Mouse (Mus musculus) embryo, embryonic 9.5 days (tissue): ENCODE results near the gene Ankmy1.

Source experiments
- DNase-seq: peaks from one replicate; pipeline ENCODE4 v3.0.0-alpha.2; 2017; ENCODE audit errors: extremely low spot score

Ankmy1 gene

DNA sequence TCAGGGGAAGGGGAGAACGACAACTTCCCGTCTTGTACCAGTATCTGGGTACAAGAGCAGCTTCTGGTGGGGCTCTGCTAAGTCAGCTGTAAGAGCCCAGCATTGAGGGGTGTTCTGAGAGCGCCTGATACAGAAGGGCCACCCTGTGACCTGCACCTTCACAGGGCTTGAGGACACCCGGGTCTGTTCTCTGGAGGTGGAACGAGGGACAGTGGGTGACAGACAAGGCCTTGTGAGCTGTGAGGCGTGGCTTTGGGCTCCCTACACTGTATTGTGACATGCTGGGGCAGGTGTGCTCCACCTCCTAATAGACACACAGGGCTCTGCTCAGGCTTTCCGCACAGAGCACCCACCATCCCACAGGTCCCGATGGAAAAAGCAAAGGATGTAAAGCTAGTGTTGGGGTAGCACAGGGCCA lies 9.0 kb upstream of the Ankmy1 start:
- no peak for DNase-seq

DNA sequence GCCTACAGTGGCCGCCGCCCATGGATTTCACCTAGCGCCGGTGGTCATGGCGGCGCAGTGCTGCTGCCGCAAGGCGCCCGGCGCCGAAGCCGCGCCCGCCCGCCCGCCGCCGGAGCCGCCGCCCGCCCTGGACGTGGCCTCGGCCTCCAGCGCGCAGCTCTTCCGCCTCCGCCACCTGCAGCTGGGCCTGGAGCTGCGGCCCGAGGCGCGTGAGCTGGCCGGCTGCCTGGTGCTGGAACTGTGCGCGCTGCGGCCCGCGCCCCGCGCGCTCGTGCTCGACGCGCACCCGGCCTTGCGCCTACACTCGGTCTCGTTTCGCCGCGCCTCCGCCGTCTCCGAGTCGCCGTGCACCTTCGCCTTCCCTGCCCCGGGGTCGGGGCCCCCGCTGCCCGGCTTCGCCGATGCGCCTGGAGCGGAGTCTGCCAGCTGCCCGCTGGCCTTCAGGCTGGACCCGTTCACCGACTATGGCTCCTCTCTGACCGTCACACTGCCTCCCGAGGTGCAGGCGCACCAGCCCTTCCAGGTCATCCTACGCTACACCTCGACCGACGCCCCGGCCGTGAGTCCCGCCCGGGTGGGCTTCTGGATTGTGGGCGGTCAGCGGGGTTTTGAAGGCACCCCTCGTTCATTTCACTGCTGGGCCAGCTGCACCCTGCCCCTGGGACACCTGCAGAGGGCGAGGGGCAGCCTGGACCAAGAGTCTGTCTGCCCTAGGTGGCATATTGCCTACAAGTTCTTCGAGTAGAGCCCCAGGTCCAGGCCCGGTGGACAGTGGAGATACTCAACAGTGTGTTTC lies 8.4 kb upstream of the Ankmy1 start:
- DNase-seq = peak; percentile 47

DNA sequence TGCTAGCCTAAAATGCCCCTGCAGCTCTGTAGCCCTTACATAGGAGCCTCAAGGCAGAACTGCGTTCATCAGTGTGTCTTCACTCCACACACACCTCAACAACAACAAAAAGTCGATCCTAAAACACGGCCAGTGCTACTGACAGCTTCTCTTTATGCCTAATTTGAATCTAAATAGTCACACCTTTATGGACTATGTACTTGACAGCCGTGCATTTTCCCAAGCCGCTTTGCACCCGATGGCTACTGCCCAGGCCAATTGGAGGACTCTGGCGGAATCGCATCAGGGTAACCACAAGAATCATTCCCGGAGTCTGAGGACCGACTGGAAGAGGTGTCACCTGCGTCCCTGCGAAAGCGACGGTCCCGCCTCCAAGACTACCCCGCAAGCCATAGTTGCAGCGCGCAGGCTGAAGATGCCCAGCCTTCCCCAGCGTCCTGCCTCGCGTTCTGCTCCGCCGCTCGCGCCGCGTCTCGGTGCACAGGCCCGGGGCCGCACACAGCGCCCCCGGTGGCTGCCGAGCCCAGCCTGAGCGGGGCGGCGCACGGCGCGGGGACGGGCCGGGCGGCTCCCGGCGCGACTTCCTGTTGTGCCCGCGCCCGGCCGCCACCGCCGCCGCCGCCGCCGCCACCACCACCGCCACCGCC lies 7.7 kb upstream of the Ankmy1 start, which contains the start of gene Rnpepl1:
Rnpepl1 (plus strand) TSS at position 545 of the 647 bp plus-strand sequence.
- DNase-seq = peak; percentile 76

DNA sequence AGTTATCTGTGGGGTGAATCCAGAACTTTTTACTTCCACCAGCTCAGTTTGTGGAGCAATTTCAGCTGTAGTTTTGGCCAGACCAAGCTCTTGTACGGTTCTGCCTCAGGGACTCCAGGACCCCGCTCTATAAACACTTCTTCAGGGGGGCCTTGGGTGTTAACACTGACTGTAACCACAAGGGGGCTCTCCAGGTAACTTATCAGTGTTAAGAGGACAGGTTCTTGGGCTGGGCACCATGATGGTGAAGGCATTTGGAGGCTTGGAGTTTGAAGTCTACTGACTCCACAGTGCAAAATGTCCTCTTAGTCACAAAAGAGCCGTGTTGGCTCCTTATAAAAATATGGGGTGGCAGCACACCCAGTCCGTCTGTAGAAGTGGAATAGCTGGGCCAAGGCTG lies 6.4 kb upstream of the Ankmy1 start:
- DNase-seq = peak; percentile 28

DNA sequence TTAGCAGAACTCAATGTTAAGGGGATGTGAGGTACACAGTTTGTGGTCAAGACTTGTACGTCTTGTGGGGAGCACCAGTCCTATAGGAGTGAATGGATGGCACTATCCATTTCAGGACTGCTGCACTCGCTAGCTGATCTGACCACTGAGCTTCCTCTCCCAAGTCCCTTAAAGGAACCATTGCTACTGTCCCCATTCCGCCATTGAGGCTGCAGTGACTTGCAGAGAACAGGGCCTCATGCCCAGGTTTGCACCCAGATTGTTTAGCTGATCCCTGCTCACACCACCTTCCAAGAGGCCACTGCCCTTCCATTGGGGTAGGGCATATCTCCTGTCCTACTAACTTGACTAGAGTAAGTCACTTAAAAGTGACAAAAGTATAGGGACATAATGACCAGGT lies 6.0 kb upstream of the Ankmy1 start:
- DNase-seq = no peak

DNA sequence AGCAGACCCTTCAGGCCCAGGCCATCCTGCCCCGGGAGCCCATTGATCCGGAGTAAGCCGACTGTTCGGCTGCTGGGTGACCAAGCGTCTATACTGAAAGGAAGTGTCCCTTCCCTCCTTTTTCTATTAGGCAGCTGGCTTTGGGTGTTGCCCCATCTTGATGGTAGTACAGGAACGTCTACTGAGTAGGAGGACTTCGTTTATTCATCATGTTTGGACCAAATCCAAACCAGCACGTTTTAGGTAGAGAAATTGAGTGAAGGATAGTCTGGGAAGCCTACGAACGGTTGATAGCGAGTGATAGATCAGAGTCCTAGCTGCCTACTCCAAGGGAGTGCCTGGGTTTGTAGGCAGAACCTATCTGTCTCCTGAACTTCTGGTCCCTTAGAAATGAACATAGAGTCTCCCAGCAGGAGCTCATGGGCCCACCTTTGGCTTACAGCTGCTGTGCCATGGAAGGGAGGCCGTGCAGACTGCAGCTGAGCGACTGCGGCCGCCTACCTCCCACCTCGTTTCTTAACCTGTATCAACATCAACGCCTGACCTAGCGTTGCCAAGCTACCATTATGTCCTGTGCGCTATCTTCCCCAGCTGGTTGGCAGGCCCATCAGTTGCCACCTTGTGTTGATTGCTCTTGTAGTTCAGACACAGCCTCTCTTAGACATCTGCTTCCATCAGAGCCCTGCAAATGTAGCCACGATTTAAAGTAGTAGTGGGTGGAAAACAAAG lies 5.1 kb upstream of the Ankmy1 start:
- DNase-seq = no peak

DNA sequence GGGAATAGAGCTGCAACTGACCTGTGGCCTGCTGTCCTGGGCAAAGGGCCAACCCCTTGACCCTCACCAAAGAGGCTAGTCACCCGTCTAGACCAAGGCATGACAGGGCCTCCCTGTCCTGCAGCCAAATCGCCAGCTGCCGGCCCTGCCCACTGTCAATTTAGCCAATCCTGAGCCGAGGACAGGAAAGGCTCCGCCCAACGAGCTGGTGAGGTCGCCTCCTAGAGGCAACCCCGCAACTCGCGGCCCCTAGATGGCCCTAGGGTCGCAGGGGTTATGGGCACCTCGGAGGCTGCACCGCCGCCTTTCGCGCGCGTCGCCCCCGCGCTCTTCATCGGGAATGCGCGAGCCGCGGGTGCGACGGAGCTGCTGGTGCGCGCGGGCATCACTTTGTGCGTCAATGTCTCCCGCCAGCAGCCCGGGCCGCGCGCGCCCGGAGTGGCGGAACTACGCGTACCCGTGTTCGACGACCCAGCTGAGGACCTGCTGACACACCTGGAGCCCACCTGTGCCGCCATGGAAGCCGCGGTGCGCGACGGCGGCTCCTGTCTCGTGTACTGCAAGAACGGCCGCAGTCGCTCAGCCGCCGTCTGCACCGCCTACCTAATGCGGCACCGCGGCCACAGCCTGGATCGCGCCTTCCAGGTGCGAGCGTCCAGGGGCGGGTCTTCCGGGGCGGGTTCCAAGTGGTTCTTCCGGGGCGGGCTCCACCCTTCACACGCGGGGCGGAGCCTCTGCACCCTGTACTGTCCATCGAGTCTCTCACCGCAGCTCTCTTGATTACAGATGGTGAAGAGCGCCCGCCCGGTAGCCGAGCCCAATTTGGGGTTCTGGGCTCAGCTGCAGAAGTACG lies 4.3 kb upstream of the Ankmy1 start, which contains the start of gene Dusp28:
Dusp28 (plus strand) TSS at position 203 of the 853 bp plus-strand sequence.
- peak; percentile 90 for DNase-seq

DNA sequence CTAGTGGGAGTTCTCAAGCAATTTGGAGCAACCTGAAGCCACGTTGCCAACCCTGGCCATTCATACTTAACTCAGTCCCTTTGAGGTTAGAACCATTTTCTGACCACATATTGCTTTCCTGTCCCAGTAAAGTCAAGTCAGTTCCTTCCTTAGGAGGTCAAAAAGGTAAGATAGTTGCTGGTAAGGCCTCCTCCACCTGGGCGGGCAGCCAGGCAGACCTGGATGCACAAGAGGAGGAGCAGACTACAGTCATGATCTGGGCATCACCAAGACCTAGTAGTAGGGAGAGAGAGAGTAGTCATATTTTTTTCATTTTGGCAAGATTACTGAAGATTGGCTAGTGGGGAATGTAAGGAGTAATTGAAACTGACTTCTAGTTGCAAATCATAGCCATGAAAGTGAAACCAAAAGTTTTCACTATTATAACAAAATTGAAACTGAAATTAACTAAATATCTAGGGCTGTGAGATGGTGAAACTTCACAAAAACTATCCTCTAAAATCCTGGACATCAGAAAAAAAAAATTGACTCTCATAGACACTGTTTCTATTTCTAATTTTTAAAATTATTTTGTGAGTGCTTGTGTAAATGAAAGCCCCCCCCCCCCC lies 3.1 kb upstream of the Ankmy1 start:
- no peak for DNase-seq

DNA sequence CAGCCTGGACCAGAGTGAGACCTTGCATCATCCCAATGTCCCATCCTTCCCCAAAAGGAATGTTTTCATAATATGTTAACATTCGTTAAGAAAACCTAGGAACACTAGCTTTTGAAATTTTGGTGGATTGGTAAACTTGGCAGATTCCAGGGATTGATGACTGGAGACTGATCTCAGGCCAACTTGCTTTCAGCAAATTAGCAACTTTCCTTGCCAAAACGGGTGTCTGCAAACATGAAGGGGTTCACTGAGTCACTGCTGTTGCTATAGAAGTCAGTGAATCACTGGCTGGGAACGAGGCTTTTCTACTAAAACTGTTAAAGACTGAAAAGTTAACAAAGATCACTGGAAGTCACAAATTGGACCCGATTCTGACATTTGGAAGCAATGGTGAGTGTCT lies 921 bp upstream of the Ankmy1 start:
- DNase-seq = no peak

DNA sequence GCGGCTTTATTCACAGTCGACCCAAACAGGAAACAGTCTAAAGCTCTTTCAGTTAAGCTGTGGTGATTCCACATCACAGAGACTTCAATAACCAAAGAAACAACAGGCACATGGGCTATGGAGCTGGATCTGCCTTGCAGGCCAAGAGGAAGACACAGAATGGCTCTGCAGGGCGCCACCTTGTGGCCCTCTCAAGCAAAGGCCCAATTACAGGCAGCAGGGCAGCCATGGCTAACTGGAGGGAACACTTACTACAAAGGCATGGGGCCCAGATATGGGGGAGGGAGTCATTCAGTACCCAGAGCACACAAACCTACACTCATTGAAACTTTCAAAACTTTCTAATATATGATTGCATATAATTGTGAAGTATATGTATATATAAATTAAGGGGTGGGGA lies 7.6 kb downstream of the Ankmy1 start:
- peak; percentile 69 for DNase-seq

DNA sequence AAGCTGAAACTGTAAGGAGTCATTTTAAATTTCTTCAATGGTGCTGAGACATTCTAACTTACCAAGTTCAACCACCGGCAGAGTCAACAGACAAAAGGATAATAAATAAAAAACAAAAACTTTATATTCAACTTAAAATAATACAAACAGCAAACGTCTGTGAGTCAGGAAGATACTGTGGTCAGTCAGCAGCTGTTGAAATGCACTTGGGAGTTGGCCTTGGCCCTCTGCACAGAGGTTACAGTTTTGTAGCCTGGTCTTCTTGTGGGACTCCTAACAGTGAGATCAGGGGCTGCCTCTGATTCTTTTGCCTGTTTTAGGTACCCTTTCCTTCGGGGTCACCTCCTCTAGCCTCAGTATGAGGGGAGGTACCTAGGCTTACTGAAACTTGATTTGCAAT lies 8.8 kb downstream of the Ankmy1 start:
- no peak for DNase-seq

DNA sequence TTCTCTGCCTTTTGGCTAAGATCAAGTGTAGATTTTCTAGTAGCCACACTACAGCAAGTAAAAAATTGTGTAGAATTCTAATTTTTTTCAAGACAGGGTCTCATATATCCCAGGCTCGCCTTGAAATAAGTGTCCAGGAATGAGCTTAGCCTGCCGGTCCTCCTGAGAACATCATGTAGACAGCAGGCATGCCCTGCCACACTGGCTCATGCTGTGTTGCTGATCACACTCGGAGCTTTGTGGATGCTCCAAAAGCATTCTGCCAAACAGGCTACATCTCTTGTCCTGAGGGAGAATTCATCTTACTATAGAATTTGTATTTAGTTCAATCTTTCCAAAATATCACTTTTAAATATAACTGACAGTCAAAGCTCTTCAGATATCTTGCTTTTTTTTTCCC lies 9.9 kb downstream of the Ankmy1 start:
- no peak for DNase-seq

DNA sequence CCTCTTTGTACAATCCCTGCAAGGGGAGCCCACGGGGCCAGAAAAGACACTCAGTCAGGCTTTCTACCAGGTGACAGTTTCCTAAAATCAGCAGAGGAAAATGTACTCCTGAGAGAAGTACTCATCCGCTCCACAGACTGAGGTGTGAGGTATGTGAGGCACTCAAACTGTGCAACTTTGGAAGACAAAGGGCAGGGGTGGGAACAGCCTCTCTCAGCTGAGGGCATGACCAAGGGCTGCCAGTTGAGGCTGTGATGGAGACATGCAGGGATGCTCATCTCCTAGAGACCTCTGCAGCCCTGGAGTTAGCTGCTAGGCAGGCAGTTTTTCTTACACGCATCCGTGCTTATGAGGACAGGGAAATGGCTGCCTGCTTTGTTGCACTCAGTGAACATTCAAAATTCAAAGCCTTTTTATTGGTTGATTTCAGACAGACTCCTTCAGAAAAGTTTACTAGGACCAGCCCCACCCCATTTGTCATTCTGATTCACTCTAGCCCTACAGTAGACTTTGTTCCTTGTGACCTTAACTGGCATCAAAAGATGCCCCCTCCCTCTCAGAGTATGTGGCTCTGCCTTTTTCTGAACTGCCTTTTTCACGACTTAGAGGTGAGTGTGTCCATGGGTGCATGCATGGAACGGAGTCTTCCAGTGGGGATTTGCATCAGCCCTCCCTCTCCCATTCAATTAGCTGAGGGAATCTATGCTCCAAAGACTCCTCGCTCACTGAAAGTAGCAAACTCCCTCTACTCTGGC lies 13.6 kb downstream of the Ankmy1 start:
- no peak for DNase-seq

DNA sequence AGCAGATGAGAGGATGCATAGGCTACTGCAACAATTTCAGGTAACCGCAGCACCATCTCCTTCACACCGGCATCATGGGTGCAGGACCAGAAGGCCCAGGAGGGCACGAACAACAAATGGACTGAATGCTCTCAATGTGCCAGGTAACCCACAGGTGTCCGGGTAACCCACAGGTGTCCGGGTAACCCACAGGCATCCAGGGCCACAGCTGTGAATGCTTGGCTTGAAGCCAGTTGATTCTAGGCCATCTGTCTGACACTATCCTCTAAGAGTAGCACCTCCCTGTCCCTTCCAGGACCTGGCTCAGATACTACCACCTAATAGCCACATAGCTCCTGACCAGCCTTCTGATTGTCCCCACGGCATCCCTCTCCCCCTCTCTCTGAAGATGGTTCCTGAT lies 20.7 kb downstream of the Ankmy1 start:
- DNase-seq = no peak

DNA sequence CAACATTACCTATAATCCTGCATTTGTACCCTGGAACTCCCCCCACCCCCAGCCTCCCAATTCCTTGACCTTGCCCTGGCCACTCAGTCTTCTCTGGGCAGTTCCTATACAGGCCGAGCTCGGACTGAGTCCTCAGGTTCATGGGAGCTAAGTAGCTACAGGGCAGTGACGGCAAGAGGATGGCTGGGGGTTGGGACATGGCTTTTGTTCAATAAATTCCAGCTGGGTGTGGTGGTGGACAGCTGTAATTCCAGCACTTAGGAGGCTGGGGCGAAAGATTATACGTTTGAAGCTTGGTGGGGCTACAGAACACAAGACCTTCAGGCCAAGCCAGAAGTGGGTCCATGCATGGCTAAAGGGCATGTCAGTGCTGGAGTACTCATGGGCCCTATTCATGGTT lies 22.6 kb downstream of the Ankmy1 start:
- DNase-seq = no peak

DNA sequence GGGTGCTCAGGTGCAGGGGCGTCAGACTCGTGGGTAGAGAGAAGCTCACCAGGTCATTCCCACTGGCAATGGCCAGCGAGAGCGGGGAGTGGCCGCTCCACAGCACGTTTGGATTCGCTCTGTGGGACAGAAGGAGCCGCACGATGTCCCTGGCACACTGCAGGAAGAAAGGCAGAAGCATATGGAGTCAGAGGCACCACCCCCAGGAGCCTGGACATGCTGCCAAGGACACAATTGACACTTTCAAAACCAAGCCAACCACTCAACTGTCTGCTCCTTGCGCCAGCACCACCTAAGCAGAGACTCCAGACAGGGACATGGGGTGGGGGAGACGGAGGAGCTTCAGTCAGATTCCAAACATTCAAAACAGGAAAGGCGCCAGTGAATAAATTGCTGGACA lies 23.4 kb downstream of the Ankmy1 start:
- DNase-seq = no peak

DNA sequence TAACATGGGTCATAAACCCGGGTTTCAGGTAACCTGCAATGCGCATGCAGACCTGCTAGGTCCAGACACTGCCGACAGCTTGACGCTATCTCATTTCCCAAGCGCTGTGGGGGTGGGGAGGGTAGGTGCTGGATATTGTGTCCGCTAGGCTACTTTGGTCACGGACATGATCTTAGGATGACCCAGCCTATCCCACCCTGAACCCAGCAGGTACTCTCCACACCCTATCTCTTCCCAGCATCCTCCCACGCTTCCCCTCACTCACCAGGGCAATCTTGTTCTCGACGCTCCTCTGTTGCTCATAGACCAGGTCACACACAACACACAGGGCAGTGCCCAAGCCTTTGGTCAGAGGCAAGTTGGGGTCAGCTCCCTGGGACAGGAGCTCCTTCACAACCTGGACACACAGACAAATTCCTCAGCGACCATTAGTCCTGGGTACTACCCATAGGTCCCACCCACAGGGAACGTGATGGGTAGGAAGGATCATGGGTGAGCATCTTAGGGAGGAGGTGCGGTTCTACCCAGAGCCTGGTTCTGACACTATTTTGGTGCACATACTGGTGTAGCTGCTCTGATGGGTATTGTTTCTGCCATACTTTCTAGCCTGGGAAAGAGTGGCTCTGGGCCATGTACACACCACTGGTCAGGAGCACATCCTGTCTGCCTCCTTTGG lies 24.5 kb downstream of the Ankmy1 start:
- DNase-seq = no peak

DNA sequence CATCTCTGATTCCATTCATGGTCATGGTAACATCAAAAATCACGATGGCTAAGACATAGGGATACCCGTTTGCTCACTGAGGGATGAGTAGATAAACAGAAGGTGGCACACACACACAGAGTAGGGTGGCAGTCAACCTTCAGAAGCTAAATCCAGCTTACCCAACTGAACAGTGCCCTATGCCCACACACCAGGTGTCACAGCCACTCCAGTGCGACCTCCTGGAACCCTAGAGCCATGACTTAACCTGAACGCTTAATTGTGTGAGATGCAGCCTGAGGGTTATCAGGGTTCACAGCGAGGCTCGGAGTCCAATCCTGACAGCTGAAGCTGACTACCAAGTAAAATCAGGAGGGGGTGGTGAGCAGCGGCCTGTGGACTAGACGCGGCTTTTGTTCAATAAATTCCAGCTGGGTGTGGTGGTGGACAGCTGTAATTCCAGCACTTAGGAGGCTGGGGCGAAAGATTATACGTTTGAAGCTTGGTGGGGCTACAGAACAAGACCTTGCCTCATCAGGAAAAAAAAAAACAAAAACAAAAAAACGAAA lies 25.2 kb downstream of the Ankmy1 start:
- DNase-seq = no peak

DNA sequence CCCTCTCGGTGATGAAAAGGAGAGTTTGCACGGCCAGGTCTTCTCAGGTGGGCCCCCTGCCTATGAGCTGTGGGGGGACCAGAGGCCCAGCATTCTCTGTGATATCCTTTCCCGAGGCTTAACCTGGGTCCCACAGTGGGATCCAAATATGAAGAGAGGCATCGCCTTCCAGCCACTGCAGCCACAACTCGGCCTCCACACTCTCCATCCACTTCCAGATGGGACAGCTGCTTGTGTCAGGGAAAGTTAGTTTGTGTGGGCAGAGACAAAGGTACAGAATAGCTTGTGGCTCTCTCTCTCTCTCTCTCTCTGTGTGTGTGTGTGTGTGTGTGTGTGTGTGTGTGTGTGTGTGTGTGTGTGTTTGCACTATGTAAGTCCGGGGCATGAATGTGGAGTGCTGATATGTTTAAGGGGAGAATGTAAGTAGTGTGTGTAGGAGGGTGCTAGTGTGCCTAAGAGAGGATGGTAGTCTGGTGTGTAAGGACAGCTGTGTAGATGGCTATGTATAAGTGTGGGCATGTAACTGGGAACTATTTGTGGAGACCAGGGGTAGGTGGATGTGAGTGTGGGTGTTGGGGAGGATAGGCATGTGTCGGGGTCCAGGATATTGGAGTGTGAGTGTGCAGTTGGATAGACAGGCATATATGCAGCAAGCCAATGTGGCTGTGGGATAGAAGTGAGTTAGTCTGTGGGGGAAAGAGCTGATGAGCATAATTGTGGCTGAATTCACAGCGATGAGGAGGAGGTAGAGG lies 27.2 kb downstream of the Ankmy1 start:
- no peak for DNase-seq
